Mouse (Mus musculus) stomach, postnatal 0 days (tissue): ENCODE data around the gene N4bp2l2. TPM values are rescaled to one million over a fixed set of nuclear protein-coding genes. Genes with fewer than 3 reads are reported as not detected.
"Not testable (repeated sequence)": the region's sequence is repeated elsewhere in the genome, so short reads cannot be mapped to it uniquely, and the experiment has no call there.

Experiments used
- ATAC-seq: fragments of 200-750 bp; cut with Nextera tagmentation; 2 replicates; pipeline ENCODE4 v1.8.0; 2017; ENCODE audit not compliant: low FRiP score, low TSS enrichment
- DNase-seq: peaks from one replicate; pipeline ENCODE4 v3.0.0-alpha.2; 2016; ENCODE audit warnings: low spot score
- H3K27ac ChIP-seq: fragments of 300-500 bp; sonication (generic); replicated peaks from 2 replicates; pipeline ENCODE4 v1.5.1; 2014; ENCODE audit warnings: mild to moderate bottlenecking, control low read depth
- H3K27me3 ChIP-seq: fragments of 300-500 bp; sonication (generic); 2 replicates; pipeline ENCODE4 v1.6.1; 2014; ENCODE audit warnings: low read length; ENCODE audit not compliant: control insufficient read depth, insufficient read depth
- H3K36me3 ChIP-seq: fragments of 300-500 bp; sonication (generic); 2 replicates; pipeline ENCODE4 v1.6.1; 2014; ENCODE audit warnings: low read length, mixed read lengths; ENCODE audit not compliant: control insufficient read depth, insufficient read depth
- H3K4me1 ChIP-seq: fragments of 300-500 bp; sonication (generic); replicated peaks from 2 replicates; pipeline ENCODE4 v1.6.1; 2014; ENCODE audit warnings: antibody characterized with exemption; ENCODE audit not compliant: control insufficient read depth, insufficient read depth
- H3K4me2 ChIP-seq: fragments of 300-500 bp; sonication (generic); replicated peaks from 2 replicates; pipeline ENCODE4 v1.6.1; 2014; ENCODE audit warnings: low read depth, mild to moderate bottlenecking, control low read depth, moderate library complexity
- H3K4me3 ChIP-seq: fragments of 300-500 bp; sonication (generic); 2 replicates; pipeline ENCODE4 v1.5.1; 2014; ENCODE audit warnings: low read depth, low read length, control low read depth
- H3K9ac ChIP-seq: fragments of 300-500 bp; sonication (generic); 2 replicates; pipeline ENCODE4 v1.6.1; 2014; ENCODE audit warnings: mild to moderate bottlenecking, low read length, control low read depth, mixed read lengths
- H3K9me3 ChIP-seq: fragments of 300-500 bp; sonication (generic); 2 replicates; pipeline ENCODE4 v1.6.1; 2016; ENCODE audit warnings: low read length; ENCODE audit not compliant: control insufficient read depth
- CTCF ChIP-seq: IDR thresholded peaks from 2 replicates; pipeline ENCODE4 v1.5.1; 2016; ENCODE audit warnings: antibody characterized with exemption, low read depth, mild to moderate bottlenecking, moderate library complexity
- EP300 ChIP-seq: optimal IDR thresholded peaks from 2 replicates; pipeline ENCODE3; 2016; ENCODE audit warnings: antibody characterized with exemption
- WGBS: fragments of 180-500 bp; shearing (Covaris S2); extraction: QIAGEN DNeasy Blood & Tissue Kit; methylation state at CpG from one replicate; pipeline ENCODE4 v1.1.7; 2014; 5-methylcytosine and 5-hydroxymethylcytosine counted together
- polyA plus RNA-seq: library from polyadenylated mRNA; unstranded; fragments of >200 nt; fragmentation: Nextera tagmentation; extraction: Ambion mirVana; gene quantifications from 2 replicates; pipeline ENCODE4 v1.2.1, GENCODE M21; 2015

N4bp2l2 gene
- polyA plus RNA-seq, 1 experiment from 2014 or later = 32.1 TPM

- Histone ChIP-seq H3K9me3 (no peaks in the 10 kb centered on the region), H3K27ac (no peak overlapping the region), H3K4me3 (no peak overlapping the region), H3K4me1 (no peaks in the 10 kb centered on the region), H3K4me2 (no peak overlapping the region), H3K27me3 (no peaks in the 10 kb centered on the region), H3K9ac (no peak overlapping the region), H3K36me3 (no peaks in the 10 kb centered on the region)
- WGBS = 90% methylated on average over 7 of the region's 7 CpGs
- no peak for TF ChIP-seq CTCF
- no peak for TF ChIP-seq EP300
- ATAC-seq = no peak
- DNase-seq = no peak
Observed at GRCm38 (mm10) chr5:150672343-150672742, 6.4 kb upstream of the N4bp2l2 start.

GRCm38 (mm10) chr5:150668731-150669130 lies 2.7 kb upstream of the N4bp2l2 start:
- H3K9ac ChIP-seq = no peak overlapping the region
- ATAC-seq = no peak
- no peaks in the 10 kb centered on the region for H3K36me3 ChIP-seq
- no peaks in the 10 kb centered on the region for H3K4me1 ChIP-seq
- WGBS = 63% methylated on average over 4 of the region's 4 CpGs
- no peaks in the 10 kb centered on the region for H3K27me3 ChIP-seq
- no peak overlapping the region for H3K4me2 ChIP-seq
- no peak overlapping the region for H3K4me3 ChIP-seq
- no peak for TF ChIP-seq CTCF
- no peak for TF ChIP-seq EP300
- no peak overlapping the region for H3K27ac ChIP-seq
- DNase-seq = no peak
- no peaks in the 10 kb centered on the region for H3K9me3 ChIP-seq

GRCm38 (mm10) chr5:150665132-150665954 lies 640 bp downstream of the N4bp2l2 start:
- H3K9me3 ChIP-seq = no peaks in the 10 kb centered on the region
- under 1% methylated on average over 52 of the region's 52 CpGs for WGBS
- H3K27me3 ChIP-seq = no peaks in the 10 kb centered on the region
- ATAC-seq (peak; percentile 99), DNase-seq (peak; percentile 94)
- peak overlapping the region; percentile 54 for H3K4me2 ChIP-seq
- H3K4me3 ChIP-seq = peak overlapping the region; percentile 95
- peak overlapping the region; percentile 99 for H3K27ac ChIP-seq
- H3K4me1 ChIP-seq = no peaks in the 10 kb centered on the region
- peak overlapping the region; percentile 96 for H3K9ac ChIP-seq
- H3K36me3 ChIP-seq = peaks cover 3% of the 10 kb centered on the region; the same call in 1 of the 2 replicates
- TF ChIP-seq CTCF = peak; percentile 98
- TF ChIP-seq EP300 = peak; percentile 37

- ATAC-seq (no peak), DNase-seq (no peak)
- Histone ChIP-seq H3K4me2 (peak overlapping the region; percentile 54), H3K9ac (peak overlapping the region; percentile 96), H3K4me3 (peak overlapping the region; percentile 95), H3K27me3 (no peaks in the 10 kb centered on the region), H3K9me3 (no peaks in the 10 kb centered on the region), H3K27ac (peak overlapping the region; percentile 99), H3K36me3 (peaks cover 3% of the 10 kb centered on the region; the same call in 1 of the 2 replicates), H3K4me1 (no peaks in the 10 kb centered on the region)
- TF ChIP-seq EP300 (peak; percentile 9), CTCF (no peak)
- WGBS = under 1% methylated on average over 10 of the region's 10 CpGs
Observed at GRCm38 (mm10) chr5:150664794-150665131, 1.2 kb downstream of the N4bp2l2 start.

- DNase-seq, H3K27ac ChIP-seq, H3K9me3 ChIP-seq, H3K4me3 ChIP-seq, H3K4me1 ChIP-seq, ATAC-seq, H3K27me3 ChIP-seq, H3K4me2 ChIP-seq, H3K9ac ChIP-seq, H3K36me3 ChIP-seq: not testable (repeated sequence)
- WGBS = 62% methylated on average over 7 of the region's 7 CpGs
Observed at GRCm38 (mm10) chr5:150663926-150664325, 2.1 kb downstream of the N4bp2l2 start.

GRCm38 (mm10) chr5:150660296-150660695 lies 5.7 kb downstream of the N4bp2l2 start:
- DNase-seq, H3K4me3 ChIP-seq, ATAC-seq, H3K9me3 ChIP-seq, H3K4me2 ChIP-seq, H3K27me3 ChIP-seq, H3K4me1 ChIP-seq, H3K27ac ChIP-seq, H3K9ac ChIP-seq, H3K36me3 ChIP-seq: not testable (repeated sequence)
- WGBS = 93% methylated on average over 3 of the region's 3 CpGs

GRCm38 (mm10) chr5:150659425-150659824 lies 6.6 kb downstream of the N4bp2l2 start:
- ATAC-seq, H3K4me2 ChIP-seq, H3K4me1 ChIP-seq, H3K27ac ChIP-seq, DNase-seq, H3K9me3 ChIP-seq, H3K27me3 ChIP-seq, H3K36me3 ChIP-seq, H3K4me3 ChIP-seq, H3K9ac ChIP-seq: not testable (repeated sequence)
- 92% methylated on average over 6 of the region's 6 CpGs for WGBS
